Mouse (Mus musculus): ENCODE measurements around the gene Parp2. TPM values are rescaled to one million over a fixed set of nuclear protein-coding genes. Genes with fewer than 3 reads are reported as not detected.
"Not testable (repeated sequence)": the region's sequence is repeated elsewhere in the genome, so short reads cannot be mapped to it uniquely, and the experiment has no call there.

Parp2 gene
- polyA plus RNA-seq, 1 experiment from 2014 or later: 50.9 TPM

- Histone ChIP-seq H3K4me3 (no peak overlapping the region), H3K36me3 (no peaks in the 10 kb centered on the region), H3K27me3 (no peaks in the 10 kb centered on the region), H3K9me3 (replicated peaks) (no peaks in the 10 kb centered on the region), H3K27ac (no peak overlapping the region), H3K4me2 (replicated peaks) (no peak overlapping the region), H3K4me1 (no peaks in the 10 kb centered on the region), H3K9ac (no peak overlapping the region)
- ATAC-seq (ENCODE audit: low FRiP score): no peak
- WGBS: 66% methylated on average over 6 of the region's 6 CpGs
Observed at GRCm38 (mm10) chr14:50837236-50837635, 29.6 kb downstream of the Parp2 start.

- no peak overlapping the region for H3K4me3 ChIP-seq
- H3K9ac ChIP-seq: no peak overlapping the region
- peaks cover 7% of the 10 kb centered on the region; the same call in 1 of the 2 replicates for H3K36me3 ChIP-seq
- H3K27me3 ChIP-seq: no peaks in the 10 kb centered on the region
- H3K27ac ChIP-seq: no peak overlapping the region
- 92% methylated on average over 5 of the region's 5 CpGs for WGBS
- no peak for ATAC-seq (ENCODE audit: low FRiP score)
- H3K9me3 ChIP-seq (replicated peaks): no peaks in the 10 kb centered on the region
- no peaks in the 10 kb centered on the region for H3K4me1 ChIP-seq
- H3K4me2 ChIP-seq (replicated peaks): no peak overlapping the region
Observed at GRCm38 (mm10) chr14:50855788-50856187, 48.1 kb downstream of the Parp2 start.

- Histone ChIP-seq H3K4me2 (replicated peaks) (no peak overlapping the region), H3K4me3 (no peak overlapping the region), H3K36me3 (peaks cover 7% of the 10 kb centered on the region; the same call in 1 of the 2 replicates), H3K27ac (no peak overlapping the region), H3K9me3 (replicated peaks) (no peaks in the 10 kb centered on the region), H3K9ac (no peak overlapping the region), H3K4me1 (no peaks in the 10 kb centered on the region), H3K27me3 (no peaks in the 10 kb centered on the region)
- 91% methylated on average over 10 of the region's 10 CpGs for WGBS
- ATAC-seq (ENCODE audit: low FRiP score): no peak
Observed at GRCm38 (mm10) chr14:50862641-50863040, 55.0 kb downstream of the Parp2 start.

- H3K4me1 ChIP-seq; H3K27me3 ChIP-seq; ATAC-seq (ENCODE audit: low FRiP score); H3K9ac ChIP-seq; H3K36me3 ChIP-seq; H3K4me3 ChIP-seq; H3K27ac ChIP-seq; H3K4me2 ChIP-seq (replicated peaks); H3K9me3 ChIP-seq (replicated peaks): not testable (repeated sequence)
Observed at GRCm38 (mm10) chr14:50865005-50865404, 57.4 kb downstream of the Parp2 start.

- H3K4me2 ChIP-seq (replicated peaks): no peak overlapping the region
- ATAC-seq (ENCODE audit: low FRiP score): no peak
- no peak overlapping the region for H3K27ac ChIP-seq
- H3K9ac ChIP-seq: no peak overlapping the region
- no peaks in the 10 kb centered on the region for H3K9me3 ChIP-seq (replicated peaks)
- peaks cover 4% of the 10 kb centered on the region; the same call in 1 of the 2 replicates for H3K4me1 ChIP-seq
- no peaks in the 10 kb centered on the region for H3K36me3 ChIP-seq
- no peaks in the 10 kb centered on the region for H3K27me3 ChIP-seq
- WGBS: 95% methylated on average over 3 of the region's 3 CpGs
- H3K4me3 ChIP-seq: no peak overlapping the region
Observed at GRCm38 (mm10) chr14:50866966-50867365, 59.3 kb downstream of the Parp2 start.

- Histone ChIP-seq H3K4me1 (peaks cover 4% of the 10 kb centered on the region; the same call in 1 of the 2 replicates), H3K27me3 (no peaks in the 10 kb centered on the region), H3K9ac (no peak overlapping the region), H3K9me3 (replicated peaks) (no peaks in the 10 kb centered on the region), H3K4me2 (replicated peaks) (no peak overlapping the region), H3K4me3 (no peak overlapping the region), H3K36me3 (no peaks in the 10 kb centered on the region), H3K27ac (no peak overlapping the region)
- 81% methylated on average over 4 of the region's 4 CpGs for WGBS
- no peak for ATAC-seq (ENCODE audit: low FRiP score)
Observed at GRCm38 (mm10) chr14:50868211-50868610, 60.6 kb downstream of the Parp2 start.

- H3K4me2 ChIP-seq (replicated peaks): no peak overlapping the region
- H3K27me3 ChIP-seq: no peaks in the 10 kb centered on the region
- peaks cover 4% of the 10 kb centered on the region; the same call in 1 of the 2 replicates for H3K4me1 ChIP-seq
- no peaks in the 10 kb centered on the region for H3K36me3 ChIP-seq
- 89% methylated on average over 5 of the region's 5 CpGs for WGBS
- no peak for ATAC-seq (ENCODE audit: low FRiP score)
- H3K9ac ChIP-seq: no peak overlapping the region
- no peak overlapping the region for H3K4me3 ChIP-seq
- no peaks in the 10 kb centered on the region for H3K9me3 ChIP-seq (replicated peaks)
- H3K27ac ChIP-seq: no peak overlapping the region
Observed at GRCm38 (mm10) chr14:50868656-50869055, 61.0 kb downstream of the Parp2 start.

- H3K27me3 ChIP-seq: no peaks in the 10 kb centered on the region
- H3K27ac ChIP-seq: peak within 1 kb of the TSS; percentile 76
- WGBS: 8% methylated on average over 32 of the region's 32 CpGs
Observed at GRCm38 (mm10) chr14:50869889-50870804, 62.5 kb downstream of the Parp2 start, which contains the start of gene Tep1. Gene Tep1 (minus strand): TSS chr14:50870560.

GRCm38 (mm10) chr14:50870805-50871143 is 63.1 kb downstream of the Parp2 start:
- Histone ChIP-seq H3K4me1 (peaks cover 4% of the 10 kb centered on the region; the same call in 1 of the 2 replicates), H3K27ac (no peak overlapping the region), H3K36me3 (no peaks in the 10 kb centered on the region), H3K27me3 (no peaks in the 10 kb centered on the region), H3K9me3 (replicated peaks) (no peaks in the 10 kb centered on the region), H3K9ac (peak overlapping the region; percentile 62), H3K4me2 (replicated peaks) (peak overlapping the region; percentile 68), H3K4me3 (peak overlapping the region; percentile 51)
- WGBS: 29% methylated on average over 5 of the region's 5 CpGs
- ATAC-seq (ENCODE audit: low FRiP score): peak; percentile 40

More at GRCm38 (mm10) chr14:50869889-50870804, 62.5 kb downstream of the Parp2 start, which contains the start of gene Tep1:
- peaks cover 4% of the 10 kb centered on the region; the same call in 1 of the 2 replicates for H3K4me1 ChIP-seq
- peak within 1 kb of the TSS; percentile 62 for H3K9ac ChIP-seq
- peak within 1 kb of the TSS; percentile 68 for H3K4me2 ChIP-seq (replicated peaks)
- no peaks in the 10 kb centered on the region for H3K36me3 ChIP-seq
- peak within 1 kb of the TSS; percentile 51 for H3K4me3 ChIP-seq
- no peaks in the 10 kb centered on the region for H3K9me3 ChIP-seq (replicated peaks)
- peak; percentile 88 for ATAC-seq (ENCODE audit: low FRiP score)

Other genes starting within 250 kb of the Parp2 start
- gene Olfr744, start 193.0 kb upstream of the Parp2 start, polyA plus RNA-seq (2016; fragmentation: Nextera tagmentation; extraction: Ambion mirVana): not detected in 2 replicates
- not detected in 2 replicates for gene Olfr745, start 168.5 kb upstream of the Parp2 start, polyA plus RNA-seq (2016; fragmentation: Nextera tagmentation; extraction: Ambion mirVana)
- not detected in 2 replicates for gene Olfr746, start 160.8 kb upstream of the Parp2 start, polyA plus RNA-seq (2016; fragmentation: Nextera tagmentation; extraction: Ambion mirVana)
- gene Olfr747, start 114.6 kb upstream of the Parp2 start, polyA plus RNA-seq (2016; fragmentation: Nextera tagmentation; extraction: Ambion mirVana): not detected in 2 replicates
- not detected in 2 replicates for gene Olfr748, start 100.5 kb upstream of the Parp2 start, polyA plus RNA-seq (2016; fragmentation: Nextera tagmentation; extraction: Ambion mirVana)
- gene Olfr749, start 62.7 kb upstream of the Parp2 start, polyA plus RNA-seq (2016; fragmentation: Nextera tagmentation; extraction: Ambion mirVana): not detected in 2 replicates
- gene Ttc5, start 22.3 kb upstream of the Parp2 start, polyA plus RNA-seq (2016; fragmentation: Nextera tagmentation; extraction: Ambion mirVana): 97.7 and 105 TPM in 2 replicates
- 0.46 TPM in 1 of 2 replicates, not detected in the other for gene Ccnb1ip1, start 109 bp upstream of the Parp2 start, polyA plus RNA-seq (2016; fragmentation: Nextera tagmentation; extraction: Ambion mirVana)
- 6.3 and 6.7 TPM in 2 replicates for gene Tep1, start 62.7 kb downstream of the Parp2 start, polyA plus RNA-seq (2016; fragmentation: Nextera tagmentation; extraction: Ambion mirVana)
- gene Klhl33, start 89.7 kb downstream of the Parp2 start, polyA plus RNA-seq (2016; fragmentation: Nextera tagmentation; extraction: Ambion mirVana): 0.39 and 0.51 TPM in 2 replicates
- 108 and 122 TPM in 2 replicates for gene Osgep, start 117.1 kb downstream of the Parp2 start, polyA plus RNA-seq (2016; fragmentation: Nextera tagmentation; extraction: Ambion mirVana)
- 246 and 257 TPM in 2 replicates for gene Apex1, start 117.1 kb downstream of the Parp2 start, polyA plus RNA-seq (2016; fragmentation: Nextera tagmentation; extraction: Ambion mirVana)
- gene Pip4p1, start 123.0 kb downstream of the Parp2 start, polyA plus RNA-seq (2016; fragmentation: Nextera tagmentation; extraction: Ambion mirVana): 71.8 and 79.8 TPM in 2 replicates
- gene Pnp, start 123.2 kb downstream of the Parp2 start, polyA plus RNA-seq (2016; fragmentation: Nextera tagmentation; extraction: Ambion mirVana): 38.2 and 39.5 TPM in 2 replicates
- not detected in 2 replicates for gene Gm49342, start 136.7 kb downstream of the Parp2 start, polyA plus RNA-seq (2016; fragmentation: Nextera tagmentation; extraction: Ambion mirVana)
- gene Pnp2, start 148.2 kb downstream of the Parp2 start, polyA plus RNA-seq (2016; fragmentation: Nextera tagmentation; extraction: Ambion mirVana): 0.50 and 0.59 TPM in 2 replicates
- not detected in 2 replicates for gene Rnase10, start 199.9 kb downstream of the Parp2 start, polyA plus RNA-seq (2016; fragmentation: Nextera tagmentation; extraction: Ambion mirVana)
- gene Rnase9, start 234.0 kb downstream of the Parp2 start, polyA plus RNA-seq (2016; fragmentation: Nextera tagmentation; extraction: Ambion mirVana): not detected in 2 replicates
- gene Rnase11, start 242.3 kb downstream of the Parp2 start, polyA plus RNA-seq (2016; fragmentation: Nextera tagmentation; extraction: Ambion mirVana): not detected in 2 replicates
- not detected in 2 replicates for gene Rnase12, start 249.8 kb downstream of the Parp2 start, polyA plus RNA-seq (2016; fragmentation: Nextera tagmentation; extraction: Ambion mirVana)